Mouse (Mus musculus): ENCODE results near the gene Prcc. TPM values are rescaled to one million over a fixed set of nuclear protein-coding genes. Genes with fewer than 3 reads are reported as not detected.

Prcc gene
- polyA plus RNA-seq, 1 experiment from 2014 or later: 11.2 TPM

DNA sequence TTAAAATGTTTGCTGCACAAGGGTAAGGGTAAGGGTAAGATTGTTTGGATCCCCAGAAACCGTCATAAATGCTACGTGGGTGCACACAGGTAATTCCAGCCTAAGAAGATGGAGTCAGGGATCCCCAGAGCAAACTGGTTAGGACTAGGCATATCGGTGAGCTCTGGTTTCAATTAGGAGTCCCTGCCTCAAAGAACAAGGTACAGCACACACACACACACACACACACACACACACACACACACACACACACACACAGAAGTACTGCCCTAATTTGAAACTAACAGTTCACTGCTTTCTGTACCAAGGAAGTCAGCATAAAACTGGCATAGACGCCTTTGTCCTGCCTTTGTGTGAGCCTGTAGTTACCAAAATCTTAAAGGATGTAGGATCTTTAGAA lies 73.0 kb downstream of the Prcc start:
- Histone ChIP-seq H3K9me3 (replicated peaks) (no peaks in the 10 kb centered on the region), H3K27ac (ENCODE audit: poor library complexity, severe bottlenecking) (no peak overlapping the region), H3K4me1 (replicated peaks) (peaks cover 13% of the 10 kb centered on the region), H3K36me3 (no peaks in the 10 kb centered on the region), H3K27me3 (replicated peaks) (peaks cover 97% of the 10 kb centered on the region), H3K4me2 (no peak overlapping the region), H3K9ac (no peak overlapping the region), H3K4me3 (no peak overlapping the region)
- ATAC-seq (ENCODE audit: insufficient number of reproducible peaks, low FRiP score): no peak
- WGBS: 70% methylated on average over 4 of the region's 4 CpGs

- H3K36me3 ChIP-seq: no peaks in the 10 kb centered on the region
- no peak overlapping the region for H3K27ac ChIP-seq (ENCODE audit: poor library complexity, severe bottlenecking)
- H3K9me3 ChIP-seq (replicated peaks): no peaks in the 10 kb centered on the region
- H3K27me3 ChIP-seq (replicated peaks): peaks cover 100% of the 10 kb centered on the region
- ATAC-seq (ENCODE audit: insufficient number of reproducible peaks, low FRiP score): no peak
- WGBS: 68% methylated on average over 8 of the region's 8 CpGs
- no peak overlapping the region for H3K4me3 ChIP-seq
- H3K4me2 ChIP-seq: no peak overlapping the region
- H3K9ac ChIP-seq: no peak overlapping the region
- H3K4me1 ChIP-seq (replicated peaks): peaks cover 10% of the 10 kb centered on the region
These were observed 74.1 kb downstream of the Prcc start for GRCm38 (mm10) chr3:87811297-87811696.

- Histone ChIP-seq H3K27me3 (replicated peaks) (peaks cover 100% of the 10 kb centered on the region), H3K9me3 (replicated peaks) (no peaks in the 10 kb centered on the region), H3K4me1 (replicated peaks) (peaks cover 7% of the 10 kb centered on the region), H3K4me2 (peak overlapping the region; percentile 39), H3K4me3 (peak overlapping the region; percentile 16; the same call in 1 of the 2 replicates), H3K9ac (no peak overlapping the region), H3K36me3 (no peaks in the 10 kb centered on the region), H3K27ac (ENCODE audit: poor library complexity, severe bottlenecking) (no peak overlapping the region)
- 5% methylated on average over 28 of the region's 28 CpGs for WGBS
- peak; percentile 34; the same call in 1 of the 2 replicates for ATAC-seq (ENCODE audit: insufficient number of reproducible peaks, low FRiP score)
These were observed 76.0 kb downstream of the Prcc start for GRCm38 (mm10) chr3:87809322-87809962.

Other genes with a start within 250 kb of the Prcc start
- gene Lrrc71, start 137.0 kb downstream of the Prcc start, polyA plus RNA-seq (2016; fragmentation: Nextera tagmentation; extraction: Ambion mirVana): 0.30 and 0.46 TPM in 2 replicates
- gene Ntrk1, start 90.4 kb downstream of the Prcc start, polyA plus RNA-seq (2016; fragmentation: Nextera tagmentation; extraction: Ambion mirVana): 0.26 and 0.30 TPM in 2 replicates
- 0.21 TPM in 1 of 2 replicates, not detected in the other for gene Insrr, start 88.7 kb downstream of the Prcc start, polyA plus RNA-seq (2016; fragmentation: Nextera tagmentation; extraction: Ambion mirVana)
- 15.7 and 16.1 TPM in 2 replicates for gene Pear1, start 61.3 kb downstream of the Prcc start, polyA plus RNA-seq (2016; fragmentation: Nextera tagmentation; extraction: Ambion mirVana)
- 0.15 TPM in 1 of 2 replicates, not detected in the other for gene Sh2d2a, start 38.9 kb downstream of the Prcc start, polyA plus RNA-seq (2016; fragmentation: Nextera tagmentation; extraction: Ambion mirVana)
- 175 and 177 TPM in 2 replicates for gene Hdgf, start 20.7 kb upstream of the Prcc start, polyA plus RNA-seq (2016; fragmentation: Nextera tagmentation; extraction: Ambion mirVana)
- 62.9 and 65.2 TPM in 2 replicates for gene Mrpl24, start 33.9 kb upstream of the Prcc start, polyA plus RNA-seq (2016; fragmentation: Nextera tagmentation; extraction: Ambion mirVana)
- gene Isg20l2, start 44.7 kb upstream of the Prcc start, polyA plus RNA-seq (2016; fragmentation: Nextera tagmentation; extraction: Ambion mirVana): 36.4 and 38.3 TPM in 2 replicates
- 13.6 and 14.1 TPM in 2 replicates for gene Rrnad1, start 45.1 kb upstream of the Prcc start, polyA plus RNA-seq (2016; fragmentation: Nextera tagmentation; extraction: Ambion mirVana)
- 7.3 and 8.0 TPM in 2 replicates for gene Crabp2, start 63.1 kb upstream of the Prcc start, polyA plus RNA-seq (2016; fragmentation: Nextera tagmentation; extraction: Ambion mirVana)
- 33.0 and 34.6 TPM in 2 replicates for gene Nes, start 85.5 kb upstream of the Prcc start, polyA plus RNA-seq (2016; fragmentation: Nextera tagmentation; extraction: Ambion mirVana)
- gene Bcan, start 114.6 kb upstream of the Prcc start, polyA plus RNA-seq (2016; fragmentation: Nextera tagmentation; extraction: Ambion mirVana): 0.09 and 0.15 TPM in 2 replicates
- gene Hapln2, start 142.0 kb upstream of the Prcc start, polyA plus RNA-seq (2016; fragmentation: Nextera tagmentation; extraction: Ambion mirVana): 0.08 and 0.17 TPM in 2 replicates
- gene Gpatch4, start 157.5 kb upstream of the Prcc start, polyA plus RNA-seq (2016; fragmentation: Nextera tagmentation; extraction: Ambion mirVana): 19.2 and 19.7 TPM in 2 replicates
- gene Naxe, start 172.9 kb upstream of the Prcc start, polyA plus RNA-seq (2016; fragmentation: Nextera tagmentation; extraction: Ambion mirVana): 137 and 139 TPM in 2 replicates
- not detected in 2 replicates for gene Ttc24, start 192.7 kb upstream of the Prcc start, polyA plus RNA-seq (2016; fragmentation: Nextera tagmentation; extraction: Ambion mirVana)
- 32.3 and 36.8 TPM in 2 replicates for gene Iqgap3, start 196.4 kb upstream of the Prcc start, polyA plus RNA-seq (2016; fragmentation: Nextera tagmentation; extraction: Ambion mirVana)

All from heart, embryonic 12.5 days (tissue).